Mouse (Mus musculus) gastrocnemius, postnatal 25 days (tissue): Measurements from ENCODE around the gene Nbea. TPM values are rescaled to one million over a fixed set of nuclear protein-coding genes. Genes with fewer than 3 reads are reported as not detected.

Experiments used
- DNase-seq: peaks from one replicate; pipeline ENCODE4 v3.0.0; 2022
- total RNA-seq, 2 experiments: library from RNA; stranded (reverse); gene quantifications; 1 replicate in 1 of 2; 2 replicates in 1 of 2; pipeline ENCODE4 v1.2.3; 2021

Gene Nbea
- total RNA-seq, 2 experiments from 2014 or later = 3.8 to 4.9 TPM

- DNase-seq = no peak
These were observed 432.1 kb downstream of the Nbea start for GRCm38 (mm10) chr3:55751363-55751762.

- DNase-seq = no peak
These were observed 432.9 kb downstream of the Nbea start for GRCm38 (mm10) chr3:55750445-55751065.

- no peak for DNase-seq
These were observed 439.6 kb downstream of the Nbea start for GRCm38 (mm10) chr3:55743885-55744284.

- no peak for DNase-seq
These were observed 440.8 kb downstream of the Nbea start for GRCm38 (mm10) chr3:55742654-55743053.

- DNase-seq = no peak
These were observed 441.3 kb downstream of the Nbea start for GRCm38 (mm10) chr3:55742218-55742617.

- no peak for DNase-seq
These were observed 442.1 kb downstream of the Nbea start for GRCm38 (mm10) chr3:55741428-55741827.

- DNase-seq = no peak
These were observed 449.8 kb downstream of the Nbea start for GRCm38 (mm10) chr3:55733665-55734064.

GRCm38 (mm10) chr3:55730549-55730948, 453.0 kb downstream of the Nbea start:
- no peak for DNase-seq

- no peak for DNase-seq
These were observed 453.4 kb downstream of the Nbea start for GRCm38 (mm10) chr3:55730142-55730541.

GRCm38 (mm10) chr3:55714260-55714659, 469.2 kb downstream of the Nbea start:
- no peak for DNase-seq

GRCm38 (mm10) chr3:55713856-55714255, 469.6 kb downstream of the Nbea start:
- DNase-seq = no peak

- DNase-seq = no peak
These were observed 473.2 kb downstream of the Nbea start for GRCm38 (mm10) chr3:55710300-55710699.

- no peak for DNase-seq
These were observed 481.9 kb downstream of the Nbea start for GRCm38 (mm10) chr3:55701632-55702031.

- DNase-seq = no peak
These were observed 486.3 kb downstream of the Nbea start for GRCm38 (mm10) chr3:55697174-55697573.

- DNase-seq = no peak
These were observed 490.4 kb downstream of the Nbea start for GRCm38 (mm10) chr3:55693073-55693472.

- DNase-seq = no peak
These were observed 495.4 kb downstream of the Nbea start for GRCm38 (mm10) chr3:55688098-55688497.

GRCm38 (mm10) chr3:55686993-55687392, 496.5 kb downstream of the Nbea start:
- no peak for DNase-seq

- DNase-seq = no peak
These were observed 497.9 kb downstream of the Nbea start for GRCm38 (mm10) chr3:55685627-55686026.

- DNase-seq = no peak
These were observed 498.6 kb downstream of the Nbea start for GRCm38 (mm10) chr3:55684892-55685291.

GRCm38 (mm10) chr3:55677691-55678090, 505.8 kb downstream of the Nbea start:
- no peak for DNase-seq

- DNase-seq = no peak
These were observed 509.3 kb downstream of the Nbea start for GRCm38 (mm10) chr3:55674185-55674584.

GRCm38 (mm10) chr3:55667048-55667447, 516.5 kb downstream of the Nbea start:
- DNase-seq = no peak

- DNase-seq = no peak
These were observed 517.6 kb downstream of the Nbea start for GRCm38 (mm10) chr3:55665928-55666327.

GRCm38 (mm10) chr3:55664713-55665112, 518.8 kb downstream of the Nbea start:
- DNase-seq = no peak
